Mouse (Mus musculus) liver, postnatal 0 days (tissue): ENCODE data around the gene Gm12166.

Source experiments
- CTCF ChIP-seq: sonication (generic); IDR thresholded peaks from 2 replicates; pipeline ENCODE4 v1.5.1; 2016; ENCODE audit warnings: antibody characterized with exemption, low read depth
- EP300 ChIP-seq: IDR thresholded peaks from 2 replicates; pipeline ENCODE4 v1.6.1; 2016; ENCODE audit warnings: antibody characterized with exemption, low read depth, mild to moderate bottlenecking

DNA sequence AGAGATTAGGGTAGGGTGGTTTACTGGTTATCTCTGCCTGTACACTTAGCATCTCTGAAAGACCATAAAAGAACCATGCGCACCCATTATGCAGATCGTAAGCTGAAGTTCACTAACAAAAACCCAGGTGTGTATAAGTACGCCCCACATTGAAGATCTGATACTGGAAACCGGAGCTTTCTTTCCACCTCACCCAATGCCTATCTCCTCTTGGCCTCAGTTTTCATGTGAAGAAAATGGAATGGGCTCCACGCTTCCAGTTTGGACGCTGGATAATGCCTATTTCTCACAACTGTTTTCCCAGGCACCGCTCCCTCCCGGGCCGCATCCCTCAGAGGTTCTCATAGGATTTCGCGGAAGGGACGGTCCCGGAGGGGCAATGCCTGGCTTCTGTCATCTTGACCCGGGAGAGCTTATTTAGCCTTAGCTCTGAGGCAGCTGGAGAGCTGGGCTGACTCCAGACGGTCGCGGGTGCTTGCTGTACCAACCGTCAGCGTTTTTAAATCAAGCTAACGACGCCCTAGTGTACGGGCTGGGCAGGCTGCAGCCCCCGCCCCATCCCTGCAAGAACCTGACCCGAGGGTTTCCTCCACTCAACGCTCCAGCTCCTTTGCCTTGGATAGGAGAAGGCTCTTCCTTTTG lies 4.8 kb upstream of the Gm12166 start:
- TF ChIP-seq CTCF (no peak), EP300 (no peak)
